Mouse (Mus musculus): ENCODE data around the gene Ifnar1.
A peak's percentile ranks its signal among the peaks of the same experiment; 100 is the strongest.

The Ifnar1 gene

GRCm38 (mm10) chr16:91538513-91538912 lies 53.5 kb downstream of the Ifnar1 start:
- DNase-seq (ENCODE audit: low spot score), result no peak

GRCm38 (mm10) chr16:91541573-91542081 lies 56.6 kb downstream of the Ifnar1 start:
- DNase-seq (ENCODE audit: low spot score), result no peak

GRCm38 (mm10) chr16:91543619-91544018 lies 58.6 kb downstream of the Ifnar1 start:
- DNase-seq (ENCODE audit: low spot score), result no peak

- DNase-seq (ENCODE audit: low spot score), result no peak
Measured at GRCm38 (mm10) chr16:91545597-91546281, 60.7 kb downstream of the Ifnar1 start.

- no peak for DNase-seq (ENCODE audit: low spot score)
Measured at GRCm38 (mm10) chr16:91546391-91546835, 61.4 kb downstream of the Ifnar1 start.

- DNase-seq (ENCODE audit: low spot score), result peak; percentile 58
Measured at GRCm38 (mm10) chr16:91546836-91547741, 62.1 kb downstream of the Ifnar1 start, which contains the start of gene Ifngr2. Ifngr2 (plus strand) TSS chr16:91547072.

- no peak for DNase-seq (ENCODE audit: low spot score)
Measured at GRCm38 (mm10) chr16:91547974-91548373, 62.9 kb downstream of the Ifnar1 start.

GRCm38 (mm10) chr16:91548586-91548985 lies 63.5 kb downstream of the Ifnar1 start:
- no peak for DNase-seq (ENCODE audit: low spot score)

- DNase-seq (ENCODE audit: low spot score), result no peak
Measured at GRCm38 (mm10) chr16:91548996-91549395, 64.0 kb downstream of the Ifnar1 start.

- no peak for DNase-seq (ENCODE audit: low spot score)
Measured at GRCm38 (mm10) chr16:91549616-91550015, 64.6 kb downstream of the Ifnar1 start.

GRCm38 (mm10) chr16:91551081-91551524 lies 66.1 kb downstream of the Ifnar1 start:
- DNase-seq (ENCODE audit: low spot score), result no peak

- DNase-seq (ENCODE audit: low spot score), result no peak
Measured at GRCm38 (mm10) chr16:91552072-91552471, 67.0 kb downstream of the Ifnar1 start.

GRCm38 (mm10) chr16:91553625-91554024 lies 68.6 kb downstream of the Ifnar1 start:
- DNase-seq (ENCODE audit: low spot score), result peak; percentile 41

GRCm38 (mm10) chr16:91555017-91555605 lies 70.1 kb downstream of the Ifnar1 start:
- DNase-seq (ENCODE audit: low spot score), result no peak

GRCm38 (mm10) chr16:91556659-91557058 lies 71.6 kb downstream of the Ifnar1 start:
- DNase-seq (ENCODE audit: low spot score), result no peak
